Mouse (Mus musculus): ENCODE data around the gene Stx18.

The Stx18 gene

GRCm38 (mm10) chr5:38080472-38080871 is 41.9 kb downstream of the Stx18 start:
- DNase-seq (ENCODE audit: low read depth, low spot score): no peak

DNA sequence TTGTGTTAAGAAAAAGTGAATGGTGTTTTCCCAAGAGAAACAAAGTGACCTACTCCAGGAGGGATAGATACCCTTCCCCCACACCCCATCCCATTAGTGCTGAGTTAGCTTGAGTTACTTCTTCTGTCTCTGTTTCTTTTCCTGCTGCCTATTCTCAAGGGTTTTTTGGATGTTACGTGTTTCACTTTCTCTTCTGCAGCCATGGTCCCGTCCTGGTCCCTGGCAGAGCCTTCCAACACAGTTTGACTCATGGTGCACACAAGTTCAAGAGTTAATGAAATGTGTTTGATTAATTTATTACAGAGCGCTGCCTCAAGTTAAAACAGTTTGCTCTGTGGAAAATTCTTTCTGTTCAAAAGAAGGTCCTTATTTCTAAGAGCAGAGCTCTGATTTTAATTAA is 44.0 kb downstream of the Stx18 start:
- no peak for DNase-seq (ENCODE audit: low read depth, low spot score)

DNA sequence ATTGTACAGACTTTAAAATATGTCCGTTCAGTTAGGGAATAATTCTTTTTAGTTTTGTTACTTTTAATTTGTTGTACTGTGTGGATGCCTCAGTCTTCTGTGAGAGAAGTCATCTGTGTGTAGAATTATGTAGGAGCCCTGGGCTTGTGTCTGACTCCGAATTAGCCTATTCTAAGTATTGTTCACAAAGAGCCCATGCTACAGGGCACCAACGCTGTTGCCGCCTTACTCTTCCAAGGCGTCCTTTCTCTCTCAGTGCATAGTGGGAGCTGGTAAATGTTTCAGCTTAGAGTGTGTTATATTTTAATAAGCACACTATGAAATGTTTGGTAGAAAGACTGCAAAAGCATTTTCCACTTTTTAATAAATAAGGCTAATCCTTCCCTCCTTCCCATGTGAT is 44.8 kb downstream of the Stx18 start:
- no peak for DNase-seq (ENCODE audit: low read depth, low spot score)

GRCm38 (mm10) chr5:38084616-38085015 is 46.1 kb downstream of the Stx18 start:
- no peak for DNase-seq (ENCODE audit: low read depth, low spot score)

DNA sequence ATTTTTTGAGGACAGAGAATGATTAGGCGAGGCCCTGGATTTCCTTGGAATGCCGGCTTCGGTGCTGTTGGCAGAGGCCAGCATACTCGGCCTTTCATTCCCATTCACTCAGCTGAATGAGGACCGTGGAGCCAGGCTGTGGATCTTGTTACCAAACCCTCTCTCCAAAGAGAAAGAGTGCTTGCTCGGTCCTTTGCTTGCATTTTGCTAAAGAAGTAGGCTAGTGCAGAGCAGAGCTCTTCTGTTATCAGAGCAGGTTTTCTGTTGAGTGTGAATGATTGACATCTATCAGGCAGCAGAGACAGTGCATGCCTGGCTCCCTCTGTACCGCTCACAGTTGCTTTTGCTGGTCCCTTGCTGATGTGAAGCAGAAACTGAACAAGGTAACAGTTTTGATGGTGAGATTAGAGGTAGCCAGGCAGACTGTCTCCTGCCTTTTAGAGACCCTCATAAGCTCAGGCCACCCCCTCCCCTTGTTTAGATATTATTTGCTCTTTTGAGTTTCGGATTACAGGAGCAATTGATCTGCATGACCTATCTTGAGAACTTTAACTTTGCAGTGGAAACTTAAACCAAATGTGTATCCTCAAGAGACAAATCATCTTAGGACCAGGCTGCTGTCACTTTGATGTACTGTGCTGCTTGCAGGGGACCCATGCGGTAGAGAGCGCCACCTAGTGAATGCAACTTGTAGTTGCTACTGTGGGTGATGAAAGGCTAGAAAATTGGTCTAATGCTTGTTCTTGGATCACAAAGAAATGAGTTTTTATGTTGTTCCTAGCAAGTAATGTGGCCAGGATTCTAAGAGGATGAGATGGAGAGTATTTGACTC is 47.2 kb downstream of the Stx18 start:
- peak; percentile 1 for DNase-seq (ENCODE audit: low read depth, low spot score)

- DNase-seq (ENCODE audit: low read depth, low spot score): no peak
Observed at GRCm38 (mm10) chr5:38090111-38090510, 51.6 kb downstream of the Stx18 start.

GRCm38 (mm10) chr5:38090581-38090980 is 52.0 kb downstream of the Stx18 start:
- no peak for DNase-seq (ENCODE audit: low read depth, low spot score)

GRCm38 (mm10) chr5:38091046-38091965 is 52.8 kb downstream of the Stx18 start:
- DNase-seq (ENCODE audit: low read depth, low spot score): peak; percentile 21

- DNase-seq (ENCODE audit: low read depth, low spot score): no peak
Observed at GRCm38 (mm10) chr5:38091966-38092304, 53.4 kb downstream of the Stx18 start.

DNA sequence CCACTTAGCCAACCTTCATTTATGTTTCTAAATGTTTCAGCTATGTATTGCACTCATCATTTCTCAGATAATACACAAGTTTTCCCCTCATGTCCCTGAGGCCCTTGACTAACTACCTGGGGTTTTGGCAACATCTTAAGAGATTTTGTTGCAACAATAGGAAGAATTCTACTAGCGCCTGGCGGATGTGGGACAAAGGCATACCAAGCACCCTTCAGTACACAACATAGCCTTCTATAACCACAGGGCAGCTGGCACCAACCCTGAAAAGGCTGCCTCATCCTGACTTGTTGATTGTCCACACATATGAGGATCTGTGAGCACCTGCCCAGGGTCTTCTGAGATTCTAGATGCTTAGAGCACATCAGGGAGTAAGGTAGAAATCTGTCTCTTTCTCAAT is 55.8 kb downstream of the Stx18 start:
- DNase-seq (ENCODE audit: low read depth, low spot score): no peak

DNA sequence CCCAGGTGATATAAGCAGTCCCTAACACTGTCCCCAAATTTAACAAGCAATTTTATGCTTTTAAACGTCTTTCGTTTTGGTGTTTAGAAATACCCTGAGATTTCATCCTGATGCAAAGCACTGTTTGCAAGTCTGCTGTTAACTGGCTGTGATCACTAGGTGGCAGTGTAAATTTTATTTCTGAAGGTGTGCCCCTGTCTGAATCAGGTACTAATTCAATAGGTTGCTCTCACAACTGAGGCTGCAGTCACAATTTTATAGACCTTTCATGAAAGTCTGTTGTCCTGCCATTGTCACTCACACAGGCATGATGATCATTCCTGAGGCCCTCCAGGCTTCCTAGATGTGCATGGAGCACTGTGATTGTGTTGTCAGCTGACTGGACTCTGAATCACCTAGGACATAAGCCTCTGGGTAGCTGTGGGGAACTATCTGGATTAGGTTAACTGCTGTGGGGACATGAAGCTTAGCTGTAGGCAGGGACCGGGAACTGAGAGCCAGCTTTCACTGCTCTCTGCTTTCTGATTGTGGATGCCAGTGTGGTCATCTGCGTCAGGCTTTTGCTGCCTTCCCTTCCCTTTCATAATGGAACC is 59.1 kb downstream of the Stx18 start:
- DNase-seq (ENCODE audit: low read depth, low spot score): no peak

DNA sequence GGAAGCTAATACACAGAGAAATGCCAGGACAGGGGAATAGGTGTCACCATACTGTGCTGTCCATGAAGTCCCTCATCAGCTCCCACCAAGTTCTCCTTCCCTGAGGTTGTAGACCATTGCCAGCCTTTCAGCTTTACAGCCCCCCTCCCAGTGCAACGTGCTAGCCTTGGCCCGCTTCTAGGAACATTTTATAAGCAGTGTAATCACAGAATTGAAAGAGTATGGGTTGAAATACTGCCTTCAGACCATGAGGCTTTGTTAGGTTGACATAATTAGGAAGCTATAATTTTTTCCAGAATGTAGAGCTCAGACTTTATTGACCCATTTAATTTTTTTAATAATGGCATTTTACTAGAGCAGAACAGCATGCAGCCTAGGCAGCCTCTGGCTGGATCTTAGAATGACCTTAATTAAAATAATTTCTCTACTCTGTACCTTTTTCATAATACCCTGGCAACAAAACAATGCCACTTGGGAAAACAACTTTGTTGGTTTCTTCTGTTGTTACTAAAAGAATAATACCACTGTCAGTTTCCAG is 60.7 kb downstream of the Stx18 start:
- DNase-seq (ENCODE audit: low read depth, low spot score): no peak

GRCm38 (mm10) chr5:38102945-38103344 is 64.4 kb downstream of the Stx18 start:
- no peak for DNase-seq (ENCODE audit: low read depth, low spot score)

DNA sequence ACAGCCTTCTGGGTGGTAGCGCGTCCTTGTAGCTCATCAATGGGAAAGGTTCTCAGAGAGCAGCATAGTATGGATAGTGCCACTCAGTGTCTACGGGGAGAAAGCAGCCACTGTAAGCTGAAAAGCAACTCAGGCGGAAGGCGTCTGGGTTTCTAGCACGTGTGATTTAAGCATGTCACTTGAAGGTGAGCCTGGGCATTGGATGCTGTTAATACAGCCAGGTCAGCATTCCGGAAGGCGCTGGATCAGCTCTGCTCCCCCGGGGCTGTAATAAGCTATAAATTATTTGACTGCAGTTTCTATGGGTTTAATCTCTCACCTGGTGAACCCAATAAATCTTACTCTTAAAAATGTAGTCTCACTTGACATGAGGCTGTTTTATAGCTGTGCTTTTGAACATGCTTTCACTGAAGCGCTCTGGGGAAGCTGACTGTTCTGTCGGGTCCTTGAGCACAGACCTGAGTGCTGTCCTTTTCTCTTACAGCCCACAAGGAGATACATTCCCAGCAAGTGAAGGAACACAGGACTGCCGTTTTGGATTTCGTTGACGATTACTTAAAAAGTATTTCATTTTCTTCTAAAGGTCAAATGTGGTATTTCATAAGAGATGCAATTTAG is 67.6 kb downstream of the Stx18 start:
- DNase-seq (ENCODE audit: low read depth, low spot score): no peak

DNA sequence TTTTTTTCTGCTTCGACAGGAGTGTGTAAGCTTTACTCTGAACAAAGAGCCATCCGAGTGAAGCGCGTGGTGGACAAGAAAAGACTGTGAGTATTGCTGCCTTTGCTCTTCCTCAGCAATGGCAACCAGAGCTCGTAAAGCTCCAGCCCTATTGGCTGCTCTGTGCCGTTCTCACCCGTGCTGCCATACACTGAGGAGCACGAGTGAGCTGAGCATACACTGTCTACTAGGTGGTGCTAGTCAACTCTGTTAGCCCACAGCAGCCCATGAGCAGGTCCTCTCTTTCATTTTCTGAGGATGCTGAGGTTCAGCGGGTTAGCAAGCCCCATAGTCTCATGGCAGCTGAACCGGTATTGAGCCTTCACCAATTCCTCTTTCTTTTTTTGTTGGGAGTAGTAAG is 68.3 kb downstream of the Stx18 start:
- DNase-seq (ENCODE audit: low read depth, low spot score): no peak

DNA sequence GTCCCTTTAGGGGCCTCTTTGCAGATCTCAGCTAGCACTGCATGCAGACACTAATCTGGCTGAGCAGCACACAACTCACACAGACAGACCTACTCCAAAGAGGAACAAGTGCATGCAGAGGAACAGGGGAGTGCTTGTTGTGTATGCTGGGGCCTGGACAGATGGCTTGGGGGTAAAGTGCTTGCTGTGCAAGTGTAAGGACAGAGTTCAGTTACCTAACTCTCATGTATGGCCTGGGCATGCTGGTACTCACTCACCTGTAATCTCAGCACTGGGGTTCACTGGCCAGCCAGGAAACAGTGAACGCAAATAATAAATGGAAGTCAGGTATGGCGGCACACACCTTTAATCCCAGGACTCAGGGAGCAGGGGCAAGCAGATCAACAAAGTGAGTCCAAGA is 76.0 kb downstream of the Stx18 start:
- DNase-seq (ENCODE audit: low read depth, low spot score): no peak

- no peak for DNase-seq (ENCODE audit: low read depth, low spot score)
Observed at GRCm38 (mm10) chr5:38117056-38117455, 78.5 kb downstream of the Stx18 start.

- no peak for DNase-seq (ENCODE audit: low read depth, low spot score)
Observed at GRCm38 (mm10) chr5:38119268-38119667, 80.7 kb downstream of the Stx18 start.

DNA sequence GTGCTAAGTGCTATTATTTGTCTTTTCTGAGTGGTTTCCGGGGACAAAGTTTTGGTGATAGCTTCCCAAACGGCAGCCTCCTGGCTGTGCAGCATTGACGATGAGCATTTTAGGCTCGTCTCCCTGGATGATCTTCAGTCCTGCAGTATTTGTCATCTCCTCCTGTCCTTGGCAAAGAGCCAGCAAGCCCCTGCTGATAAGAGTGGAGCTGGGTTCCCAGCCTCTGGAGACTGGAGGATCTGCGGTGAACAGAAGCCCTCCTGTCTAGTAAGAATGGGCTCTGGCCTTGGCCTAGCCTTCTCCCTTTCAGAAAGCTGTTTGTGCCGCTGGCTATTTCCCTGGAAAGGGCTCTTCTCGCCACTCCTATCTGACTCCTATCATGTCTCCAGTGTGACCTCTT is 83.2 kb downstream of the Stx18 start:
- no peak for DNase-seq (ENCODE audit: low read depth, low spot score)

DNA sequence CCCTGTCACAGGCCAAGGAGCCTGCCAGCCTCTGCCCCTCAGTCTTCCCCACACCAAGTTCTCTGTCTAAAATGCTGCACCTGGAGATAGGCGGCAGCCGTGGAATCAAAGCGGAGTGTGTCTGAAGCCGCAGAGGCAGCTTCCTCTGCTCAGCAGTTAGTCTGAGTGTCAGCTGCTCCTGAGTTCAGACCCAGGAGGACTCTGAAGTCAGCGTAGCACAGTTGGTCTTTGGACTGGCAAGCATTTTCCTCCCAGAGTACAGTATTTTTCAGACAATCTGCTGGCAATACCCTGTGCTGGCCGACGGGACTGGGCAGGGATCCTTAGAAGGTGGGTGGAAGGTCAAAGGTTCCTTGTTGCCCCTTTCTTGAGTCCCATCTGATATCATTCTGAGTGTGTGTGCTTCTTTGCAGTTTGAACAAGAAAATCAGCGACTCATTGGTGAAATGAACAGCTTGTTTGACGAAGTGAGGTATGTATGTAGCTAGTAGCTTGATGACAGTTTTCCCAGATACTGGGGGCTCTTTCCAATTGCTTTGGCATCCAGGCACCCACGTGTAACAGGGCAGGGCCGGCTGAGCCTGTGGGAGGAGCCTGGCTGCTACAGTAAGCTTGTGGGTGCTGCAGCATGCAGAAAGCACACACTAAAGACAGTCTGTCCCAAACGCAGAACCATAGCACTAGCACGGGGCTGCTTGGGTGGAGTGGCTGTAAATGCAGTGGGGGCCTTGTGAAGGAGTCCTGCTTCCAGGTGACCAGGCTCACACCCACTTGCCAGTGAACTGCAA is 88.2 kb downstream of the Stx18 start:
- DNase-seq (ENCODE audit: low read depth, low spot score): no peak

DNA sequence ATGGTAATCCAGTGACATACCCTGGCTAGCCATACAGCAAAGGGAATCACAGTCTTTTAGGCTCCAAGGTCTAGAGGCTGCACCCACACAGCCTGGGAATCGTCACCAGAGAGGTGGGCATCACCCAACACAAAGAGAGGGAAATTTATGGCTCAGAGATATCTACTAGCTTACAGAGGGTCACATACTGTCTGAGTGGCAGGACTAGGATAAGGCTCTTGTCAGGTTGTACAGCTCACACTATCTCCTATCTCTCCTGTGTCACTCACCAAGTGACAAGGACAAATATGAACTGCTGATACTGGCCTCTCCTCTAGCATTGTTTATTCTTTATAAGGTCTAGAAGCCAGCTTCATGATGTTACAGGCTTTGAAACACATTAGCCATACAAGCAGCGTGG is 90.8 kb downstream of the Stx18 start:
- no peak for DNase-seq (ENCODE audit: low read depth, low spot score)
